Mouse (Mus musculus) forebrain, embryonic 11.5 days (tissue): Measurements from ENCODE around the gene Ppard. TPM values are rescaled to one million over a fixed set of nuclear protein-coding genes. Genes with fewer than 3 reads are reported as not detected.

ENCODE experiments used
- ATAC-seq: fragments of 200-750 bp; cut with Nextera tagmentation; replicated peaks from 2 replicates; pipeline ENCODE4 v1.8.0; 2017; ENCODE audit warnings: moderate TSS enrichment; ENCODE audit not compliant: low FRiP score
- DNase-seq: peaks from one replicate; pipeline ENCODE4 v3.0.0-alpha.2; 2017; ENCODE audit warnings: low spot score
- H3K27ac ChIP-seq: fragments of 300-500 bp; sonication (generic); 2 replicates; pipeline ENCODE4 v1.5.1; 2014; ENCODE audit warnings: low read depth, low read length
- H3K27me3 ChIP-seq: fragments of 300-500 bp; sonication (generic); 2 replicates; pipeline ENCODE4 v1.6.1; 2014; ENCODE audit warnings: mild to moderate bottlenecking, low read length, mixed read lengths; ENCODE audit not compliant: control insufficient read depth, insufficient read depth
- H3K36me3 ChIP-seq: fragments of 300-500 bp; sonication (generic); 2 replicates; pipeline ENCODE4 v1.6.1; 2014; ENCODE audit warnings: mild to moderate bottlenecking, low read length, moderate library complexity, mixed read lengths; ENCODE audit not compliant: control insufficient read depth, insufficient read depth
- H3K4me1 ChIP-seq: fragments of 300-500 bp; sonication (generic); replicated peaks from 2 replicates; pipeline ENCODE4 v1.6.1; 2014; ENCODE audit warnings: low read length, mixed read lengths; ENCODE audit not compliant: control insufficient read depth, insufficient read depth
- H3K4me2 ChIP-seq: fragments of 300-500 bp; sonication (generic); 2 replicates; pipeline ENCODE4 v1.6.1; 2014; ENCODE audit warnings: low read depth, mild to moderate bottlenecking, low read length, moderate library complexity, mixed read lengths; ENCODE audit not compliant: severe bottlenecking
- H3K4me3 ChIP-seq: fragments of 300-500 bp; sonication (generic); 2 replicates; pipeline ENCODE4 v1.5.1; 2014; ENCODE audit warnings: low read depth, low read length
- H3K9ac ChIP-seq: fragments of 300-500 bp; sonication (generic); 2 replicates; pipeline ENCODE4 v1.6.1; 2014; ENCODE audit warnings: low read length
- H3K9me3 ChIP-seq: fragments of 300-500 bp; sonication (generic); 2 replicates; pipeline ENCODE4 v1.6.1; 2016; ENCODE audit warnings: low read length, mixed read lengths; ENCODE audit not compliant: control insufficient read depth
- WGBS: fragments of 180-500 bp; shearing (Covaris S2); extraction: QIAGEN DNeasy Blood & Tissue Kit; methylation state at CpG from one replicate; pipeline ENCODE4 v1.1.7; 2014; 5-methylcytosine and 5-hydroxymethylcytosine counted together
- polyA plus RNA-seq: library from polyadenylated mRNA; unstranded; fragments of >200 nt; fragmentation: Nextera tagmentation; extraction: Ambion mirVana; gene quantifications from 2 replicates; pipeline ENCODE4 v1.2.1, GENCODE M21; 2014

The Ppard gene
- polyA plus RNA-seq, 1 experiment from 2014 or later, result 1.4 TPM

- DNase-seq, result no peak
- no peaks in the 10 kb centered on the region for H3K36me3 ChIP-seq
- H3K27ac ChIP-seq, result no peak overlapping the region
- H3K9ac ChIP-seq, result no peak overlapping the region
- H3K4me3 ChIP-seq, result no peak overlapping the region
- no peak for ATAC-seq
- 79% methylated on average over 5 of the region's 5 CpGs for WGBS
- H3K27me3 ChIP-seq, result no peaks in the 10 kb centered on the region
- H3K4me2 ChIP-seq, result no peak overlapping the region
- no peaks in the 10 kb centered on the region for H3K4me1 ChIP-seq
- H3K9me3 ChIP-seq, result no peaks in the 10 kb centered on the region
These were observed 55.5 kb downstream of the Ppard start for GRCm38 (mm10) chr17:28287980-28288379.

DNA sequence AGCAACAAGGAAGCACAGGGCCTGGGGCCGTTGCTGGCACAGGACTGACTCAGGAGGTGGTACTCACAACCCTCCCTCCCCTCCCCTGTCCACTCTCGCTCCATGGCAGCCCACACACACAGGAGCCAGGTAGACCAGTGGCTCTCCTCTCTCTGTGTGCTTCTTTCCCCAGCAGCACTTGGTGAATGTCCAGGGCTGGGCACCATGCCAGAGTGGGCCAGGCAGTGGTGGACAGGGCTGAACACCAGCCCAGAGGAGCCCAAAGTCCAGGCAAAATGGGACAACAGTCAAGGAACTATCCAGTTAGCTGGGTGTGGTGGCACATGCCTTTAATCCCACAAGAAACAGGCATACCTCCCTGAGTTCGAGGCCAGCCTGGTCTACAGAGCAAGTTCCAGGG is 57.8 kb downstream of the Ppard start:
- no peak for DNase-seq
- Histone ChIP-seq H3K4me2 (no peak overlapping the region), H3K27ac (no peak overlapping the region), H3K9ac (no peak overlapping the region), H3K4me1 (no peaks in the 10 kb centered on the region; the same call in 1 of the 2 replicates), H3K27me3 (no peaks in the 10 kb centered on the region), H3K36me3 (no peaks in the 10 kb centered on the region), H3K9me3 (no peaks in the 10 kb centered on the region), H3K4me3 (no peak overlapping the region)
- ATAC-seq, result no peak
- 71% methylated on average over 3 of the region's 3 CpGs for WGBS

GRCm38 (mm10) chr17:28290671-28291070 is 58.2 kb downstream of the Ppard start:
- Histone ChIP-seq H3K4me1 (no peaks in the 10 kb centered on the region; the same call in 1 of the 2 replicates), H3K27me3 (no peaks in the 10 kb centered on the region), H3K9me3 (no peaks in the 10 kb centered on the region), H3K4me2 (no peak overlapping the region), H3K36me3 (no peaks in the 10 kb centered on the region), H3K9ac (no peak overlapping the region), H3K27ac (no peak overlapping the region), H3K4me3 (no peak overlapping the region)
- DNase-seq, result no peak
- no peak for ATAC-seq
- 90% methylated on average over 11 of the region's 11 CpGs for WGBS

DNA sequence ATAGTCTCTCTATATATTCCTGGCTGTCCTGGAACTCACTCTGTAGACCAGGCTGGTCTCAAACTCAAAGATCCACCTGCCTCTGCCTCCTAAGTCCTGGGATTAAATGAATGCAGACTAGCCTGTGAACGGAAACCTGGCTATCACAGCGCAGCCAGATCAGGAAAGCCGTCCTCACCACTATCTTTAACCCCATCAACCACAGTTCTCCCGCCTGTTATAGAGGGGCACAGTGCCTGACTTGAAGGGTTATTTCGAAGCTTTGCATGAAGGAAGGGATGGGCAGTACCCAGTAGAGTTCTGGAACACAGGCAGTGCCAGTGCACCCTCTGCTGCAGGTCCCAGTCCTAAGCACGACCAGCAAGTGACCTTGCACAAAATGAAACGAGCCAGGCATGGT is 58.8 kb downstream of the Ppard start:
- Histone ChIP-seq H3K36me3 (no peaks in the 10 kb centered on the region), H3K27ac (no peak overlapping the region), H3K4me3 (no peak overlapping the region), H3K9me3 (no peaks in the 10 kb centered on the region), H3K27me3 (no peaks in the 10 kb centered on the region), H3K4me1 (no peaks in the 10 kb centered on the region; the same call in 1 of the 2 replicates), H3K9ac (no peak overlapping the region), H3K4me2 (no peak overlapping the region)
- WGBS, result 82% methylated on average over 7 of the region's 7 CpGs
- DNase-seq (no peak), ATAC-seq (no peak)

DNA sequence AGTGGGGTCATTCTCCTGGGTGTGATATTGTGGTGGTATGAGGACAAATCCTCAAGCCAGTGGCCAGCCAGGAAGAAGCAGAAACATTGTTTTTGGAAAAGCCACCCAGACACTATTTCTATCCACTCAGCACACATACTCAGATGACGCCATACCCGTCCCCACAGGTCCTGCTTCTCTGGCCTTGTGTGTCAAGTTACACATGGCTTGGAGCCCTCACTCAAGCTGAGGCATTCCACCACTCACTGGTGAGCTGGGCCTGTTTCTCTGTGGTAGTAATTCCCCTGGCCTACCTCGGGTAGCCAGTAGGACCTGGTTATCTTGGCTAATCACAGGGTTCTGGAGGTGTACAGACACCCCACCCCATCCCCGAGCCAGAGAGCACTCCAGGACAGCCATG is 61.2 kb downstream of the Ppard start:
- ATAC-seq (no peak), DNase-seq (no peak)
- no peaks in the 10 kb centered on the region for H3K9me3 ChIP-seq
- H3K4me1 ChIP-seq, result no peaks in the 10 kb centered on the region; the same call in 1 of the 2 replicates
- 74% methylated on average over 4 of the region's 4 CpGs for WGBS
- no peak overlapping the region for H3K9ac ChIP-seq
- H3K27me3 ChIP-seq, result no peaks in the 10 kb centered on the region
- H3K4me2 ChIP-seq, result no peak overlapping the region
- H3K36me3 ChIP-seq, result no peaks in the 10 kb centered on the region
- H3K27ac ChIP-seq, result no peak overlapping the region
- H3K4me3 ChIP-seq, result no peak overlapping the region

GRCm38 (mm10) chr17:28294449-28295333 is 62.2 kb downstream of the Ppard start:
- Histone ChIP-seq H3K9me3 (no peaks in the 10 kb centered on the region), H3K27ac (no peak overlapping the region), H3K27me3 (no peaks in the 10 kb centered on the region), H3K36me3 (no peaks in the 10 kb centered on the region), H3K9ac (no peak overlapping the region), H3K4me2 (no peak overlapping the region), H3K4me1 (no peaks in the 10 kb centered on the region; the same call in 1 of the 2 replicates), H3K4me3 (no peak overlapping the region)
- DNase-seq (no peak), ATAC-seq (no peak)
- 80% methylated on average over 17 of the region's 17 CpGs for WGBS

DNA sequence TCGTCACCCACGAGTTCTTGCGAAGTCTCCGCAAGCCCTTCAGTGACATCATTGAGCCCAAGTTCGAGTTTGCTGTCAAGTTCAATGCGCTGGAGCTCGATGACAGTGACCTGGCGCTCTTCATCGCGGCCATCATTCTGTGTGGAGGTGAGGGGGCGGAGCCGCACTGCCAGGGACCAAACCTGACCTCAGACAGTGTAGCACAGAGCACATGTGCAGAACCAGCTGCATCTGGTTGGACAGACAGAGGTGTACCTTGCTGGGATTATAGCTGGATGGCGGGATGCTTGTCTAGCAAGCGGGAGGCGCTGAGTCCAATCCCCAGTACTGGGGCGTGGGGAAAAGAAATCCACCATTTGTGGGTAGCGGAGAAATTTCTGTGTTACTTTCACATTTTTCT is 66.4 kb downstream of the Ppard start:
- 95% methylated on average over 17 of the region's 17 CpGs for WGBS

DNA sequence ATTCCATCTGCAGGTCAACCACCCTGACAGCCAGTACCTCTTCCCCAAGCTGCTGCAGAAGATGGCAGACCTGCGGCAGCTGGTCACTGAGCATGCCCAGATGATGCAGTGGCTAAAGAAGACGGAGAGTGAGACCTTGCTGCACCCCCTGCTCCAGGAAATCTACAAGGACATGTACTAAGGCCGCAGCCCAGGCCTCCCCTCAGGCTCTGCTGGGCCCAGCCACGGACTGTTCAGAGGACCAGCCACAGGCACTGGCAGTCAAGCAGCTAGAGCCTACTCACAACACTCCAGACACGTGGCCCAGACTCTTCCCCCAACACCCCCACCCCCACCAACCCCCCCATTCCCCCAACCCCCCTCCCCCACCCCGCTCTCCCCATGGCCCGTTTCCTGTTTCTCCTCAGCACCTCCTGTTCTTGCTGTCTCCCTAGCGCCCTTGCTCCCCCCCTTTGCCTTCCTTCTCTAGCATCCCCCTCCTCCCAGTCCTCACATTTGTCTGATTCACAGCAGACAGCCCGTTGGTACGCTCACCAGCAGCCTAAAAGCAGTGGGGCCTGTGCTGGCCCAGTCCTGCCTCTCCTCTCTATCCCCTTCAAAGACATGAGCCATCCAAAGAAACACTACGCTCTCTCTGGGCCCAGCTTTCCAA is 67.3 kb downstream of the Ppard start:
- WGBS, result 61% methylated on average over 11 of the region's 11 CpGs
- no peaks in the 10 kb centered on the region for H3K36me3 ChIP-seq
- no peak overlapping the region for H3K27ac ChIP-seq
- DNase-seq (no peak), ATAC-seq (no peak)
- H3K9ac ChIP-seq, result no peak overlapping the region
- no peak overlapping the region for H3K4me3 ChIP-seq
- no peaks in the 10 kb centered on the region for H3K9me3 ChIP-seq
- no peaks in the 10 kb centered on the region for H3K27me3 ChIP-seq
- H3K4me2 ChIP-seq, result no peak overlapping the region
- H3K4me1 ChIP-seq, result no peaks in the 10 kb centered on the region; the same call in 1 of the 2 replicates

More for the DNA sequence above, 66.4 kb downstream of the Ppard start:
- ATAC-seq (no peak), DNase-seq (no peak)
- no peak overlapping the region for H3K9ac ChIP-seq
- no peaks in the 10 kb centered on the region for H3K9me3 ChIP-seq
- H3K27me3 ChIP-seq, result no peaks in the 10 kb centered on the region
- no peaks in the 10 kb centered on the region; the same call in 1 of the 2 replicates for H3K4me1 ChIP-seq
- no peak overlapping the region for H3K4me2 ChIP-seq
- no peaks in the 10 kb centered on the region for H3K36me3 ChIP-seq
- no peak overlapping the region for H3K4me3 ChIP-seq
- no peak overlapping the region for H3K27ac ChIP-seq
